Mouse (Mus musculus): Measurements from ENCODE around the gene Ccnyl1. TPM values are rescaled to one million over a fixed set of nuclear protein-coding genes. Genes with fewer than 3 reads are reported as not detected.

Gene Ccnyl1
- polyA plus RNA-seq, 1 experiment from 2014 or later: 3.8 TPM

GRCm38 (mm10) chr1:64667111-64667633 is 23.1 kb upstream of the Ccnyl1 start:
- no peak overlapping the region for H3K4me3 ChIP-seq (ENCODE audit: low read length)
- H3K9me3 ChIP-seq (ENCODE audit: control insufficient read depth, low read length): no peaks in the 10 kb centered on the region
- H3K27me3 ChIP-seq (replicated peaks; ENCODE audit: control insufficient read depth, insufficient read depth, low read length): no peaks in the 10 kb centered on the region
- no peak overlapping the region for H3K27ac ChIP-seq (ENCODE audit: low read length)
- H3K4me1 ChIP-seq (ENCODE audit: control insufficient read depth, insufficient read depth, low read length): no peaks in the 10 kb centered on the region
- no peak overlapping the region for H3K9ac ChIP-seq (ENCODE audit: low read depth, low read length)
- ATAC-seq: 0 out of 2 replicates have a peak, but pooled peaks have one; percentile 16
- no peaks in the 10 kb centered on the region for H3K36me3 ChIP-seq (ENCODE audit: control insufficient read depth, insufficient read depth, low read length)
- 61% methylated on average over 2 of the region's 2 CpGs for WGBS
- H3K4me2 ChIP-seq (ENCODE audit: low read depth, low read length): no peak overlapping the region

- H3K9me3 ChIP-seq (ENCODE audit: control insufficient read depth, low read length): no peaks in the 10 kb centered on the region
- ATAC-seq: 0 out of 2 replicates have a peak, but pooled peaks have one; percentile 55
- no peaks in the 10 kb centered on the region for H3K4me1 ChIP-seq (ENCODE audit: control insufficient read depth, insufficient read depth, low read length)
- no peaks in the 10 kb centered on the region for H3K36me3 ChIP-seq (ENCODE audit: control insufficient read depth, insufficient read depth, low read length)
- H3K4me3 ChIP-seq (ENCODE audit: low read length): no peak overlapping the region
- H3K9ac ChIP-seq (ENCODE audit: low read depth, low read length): no peak overlapping the region
- H3K27me3 ChIP-seq (replicated peaks; ENCODE audit: control insufficient read depth, insufficient read depth, low read length): no peaks in the 10 kb centered on the region
- no peak overlapping the region for H3K4me2 ChIP-seq (ENCODE audit: low read depth, low read length)
- 65% methylated on average over 2 of the region's 2 CpGs for WGBS
- no peak overlapping the region for H3K27ac ChIP-seq (ENCODE audit: low read length)
Measured at GRCm38 (mm10) chr1:64669451-64669850, 20.8 kb upstream of the Ccnyl1 start.

GRCm38 (mm10) chr1:64673931-64674330 is 16.3 kb upstream of the Ccnyl1 start:
- ATAC-seq: no peak
- no peak overlapping the region for H3K9ac ChIP-seq (ENCODE audit: low read depth, low read length)
- no peak overlapping the region for H3K27ac ChIP-seq (ENCODE audit: low read length)
- H3K9me3 ChIP-seq (ENCODE audit: control insufficient read depth, low read length): no peaks in the 10 kb centered on the region
- WGBS: 94% methylated on average over 5 of the region's 5 CpGs
- no peak overlapping the region for H3K4me2 ChIP-seq (ENCODE audit: low read depth, low read length)
- no peaks in the 10 kb centered on the region for H3K27me3 ChIP-seq (replicated peaks; ENCODE audit: control insufficient read depth, insufficient read depth, low read length)
- H3K36me3 ChIP-seq (ENCODE audit: control insufficient read depth, insufficient read depth, low read length): no peaks in the 10 kb centered on the region
- no peak overlapping the region for H3K4me3 ChIP-seq (ENCODE audit: low read length)
- H3K4me1 ChIP-seq (ENCODE audit: control insufficient read depth, insufficient read depth, low read length): no peaks in the 10 kb centered on the region

- no peak for ATAC-seq
- Histone ChIP-seq H3K9ac (ENCODE audit: low read depth, low read length) (no peak overlapping the region), H3K4me2 (ENCODE audit: low read depth, low read length) (no peak overlapping the region), H3K27me3 (replicated peaks; ENCODE audit: control insufficient read depth, insufficient read depth, low read length) (no peaks in the 10 kb centered on the region), H3K9me3 (ENCODE audit: control insufficient read depth, low read length) (no peaks in the 10 kb centered on the region), H3K36me3 (ENCODE audit: control insufficient read depth, insufficient read depth, low read length) (no peaks in the 10 kb centered on the region), H3K27ac (ENCODE audit: low read length) (no peak overlapping the region), H3K4me1 (ENCODE audit: control insufficient read depth, insufficient read depth, low read length) (no peaks in the 10 kb centered on the region), H3K4me3 (ENCODE audit: low read length) (no peak overlapping the region)
- WGBS: 63% methylated on average over 6 of the region's 6 CpGs
Measured at GRCm38 (mm10) chr1:64676060-64676839, 14.0 kb upstream of the Ccnyl1 start.

GRCm38 (mm10) chr1:64681499-64681898 is 8.8 kb upstream of the Ccnyl1 start:
- no peaks in the 10 kb centered on the region for H3K27me3 ChIP-seq (replicated peaks; ENCODE audit: control insufficient read depth, insufficient read depth, low read length)
- H3K36me3 ChIP-seq (ENCODE audit: control insufficient read depth, insufficient read depth, low read length): no peaks in the 10 kb centered on the region
- no peak overlapping the region for H3K4me2 ChIP-seq (ENCODE audit: low read depth, low read length)
- WGBS: 82% methylated on average over 3 of the region's 3 CpGs
- H3K4me3 ChIP-seq (ENCODE audit: low read length): no peak overlapping the region
- no peak overlapping the region for H3K9ac ChIP-seq (ENCODE audit: low read depth, low read length)
- no peaks in the 10 kb centered on the region for H3K4me1 ChIP-seq (ENCODE audit: control insufficient read depth, insufficient read depth, low read length)
- no peak for ATAC-seq
- H3K9me3 ChIP-seq (ENCODE audit: control insufficient read depth, low read length): no peaks in the 10 kb centered on the region
- H3K27ac ChIP-seq (ENCODE audit: low read length): no peak overlapping the region

- no peaks in the 10 kb centered on the region for H3K36me3 ChIP-seq (ENCODE audit: control insufficient read depth, insufficient read depth, low read length)
- 91% methylated on average over 3 of the region's 3 CpGs for WGBS
- no peaks in the 10 kb centered on the region for H3K9me3 ChIP-seq (ENCODE audit: control insufficient read depth, low read length)
Measured at GRCm38 (mm10) chr1:64683039-64683438, 7.2 kb upstream of the Ccnyl1 start.

GRCm38 (mm10) chr1:64684440-64684839 is 5.8 kb upstream of the Ccnyl1 start:
- Histone ChIP-seq H3K4me1 (ENCODE audit: control insufficient read depth, insufficient read depth, low read length) (peaks cover 3% of the 10 kb centered on the region; the same call in 1 of the 2 replicates), H3K9me3 (ENCODE audit: control insufficient read depth, low read length) (no peaks in the 10 kb centered on the region), H3K9ac (ENCODE audit: low read depth, low read length) (no peak overlapping the region), H3K27ac (ENCODE audit: low read length) (no peak overlapping the region), H3K4me2 (ENCODE audit: low read depth, low read length) (no peak overlapping the region), H3K27me3 (replicated peaks; ENCODE audit: control insufficient read depth, insufficient read depth, low read length) (no peaks in the 10 kb centered on the region), H3K36me3 (ENCODE audit: control insufficient read depth, insufficient read depth, low read length) (no peaks in the 10 kb centered on the region), H3K4me3 (ENCODE audit: low read length) (no peak overlapping the region)
- no peak for ATAC-seq
- 95% methylated on average over 2 of the region's 2 CpGs for WGBS

More at GRCm38 (mm10) chr1:64683039-64683438, 7.2 kb upstream of the Ccnyl1 start:
- H3K27ac ChIP-seq (ENCODE audit: low read length): no peak overlapping the region
- no peaks in the 10 kb centered on the region for H3K4me1 ChIP-seq (ENCODE audit: control insufficient read depth, insufficient read depth, low read length)
- ATAC-seq: no peak
- H3K4me3 ChIP-seq (ENCODE audit: low read length): no peak overlapping the region
- H3K9ac ChIP-seq (ENCODE audit: low read depth, low read length): no peak overlapping the region
- no peaks in the 10 kb centered on the region for H3K27me3 ChIP-seq (replicated peaks; ENCODE audit: control insufficient read depth, insufficient read depth, low read length)
- no peak overlapping the region for H3K4me2 ChIP-seq (ENCODE audit: low read depth, low read length)

- H3K9me3 ChIP-seq (ENCODE audit: control insufficient read depth, low read length): no peaks in the 10 kb centered on the region
- ATAC-seq: no peak
- no peak overlapping the region for H3K4me3 ChIP-seq (ENCODE audit: low read length)
- H3K27me3 ChIP-seq (replicated peaks; ENCODE audit: control insufficient read depth, insufficient read depth, low read length): no peaks in the 10 kb centered on the region
- no peak overlapping the region for H3K4me2 ChIP-seq (ENCODE audit: low read depth, low read length)
- H3K27ac ChIP-seq (ENCODE audit: low read length): no peak overlapping the region
- no peaks in the 10 kb centered on the region for H3K36me3 ChIP-seq (ENCODE audit: control insufficient read depth, insufficient read depth, low read length)
- 88% methylated on average over 4 of the region's 4 CpGs for WGBS
- peaks cover 15% of the 10 kb centered on the region for H3K4me1 ChIP-seq (ENCODE audit: control insufficient read depth, insufficient read depth, low read length)
- no peak overlapping the region for H3K9ac ChIP-seq (ENCODE audit: low read depth, low read length)
Measured at GRCm38 (mm10) chr1:64688046-64688445, 2.2 kb upstream of the Ccnyl1 start.

GRCm38 (mm10) chr1:64689561-64690212 is 568 bp upstream of the Ccnyl1 start:
- no peaks in the 10 kb centered on the region for H3K9me3 ChIP-seq (ENCODE audit: control insufficient read depth, low read length)
- H3K27ac ChIP-seq (ENCODE audit: low read length): peak overlapping the region; percentile 4; the same call in 1 of the 2 replicates
- ATAC-seq: no peak
- peak overlapping the region; percentile 72 for H3K9ac ChIP-seq (ENCODE audit: low read depth, low read length)
- WGBS: 19% methylated on average over 9 of the region's 9 CpGs
- H3K36me3 ChIP-seq (ENCODE audit: control insufficient read depth, insufficient read depth, low read length): no peaks in the 10 kb centered on the region
- H3K4me3 ChIP-seq (ENCODE audit: low read length): peak overlapping the region; percentile 86
- H3K4me1 ChIP-seq (ENCODE audit: control insufficient read depth, insufficient read depth, low read length): peaks cover 16% of the 10 kb centered on the region
- H3K4me2 ChIP-seq (ENCODE audit: low read depth, low read length): peak overlapping the region; percentile 88
- H3K27me3 ChIP-seq (replicated peaks; ENCODE audit: control insufficient read depth, insufficient read depth, low read length): no peaks in the 10 kb centered on the region
